Mouse (Mus musculus): ENCODE results near the gene Cacna1e.

Gene Cacna1e

GRCm38 (mm10) chr1:154712747-154713146, 171.6 kb downstream of the Cacna1e start:
- H3K36me3 ChIP-seq (ENCODE audit: insufficient read depth, low read length): no peaks in the 10 kb centered on the region
- no peak for TF ChIP-seq POU5F1 (IDR thresholded peaks at IDR 0.05; ENCODE audit: borderline replicate concordance, low read length)
- no peak for TF ChIP-seq CTCF (conservative IDR thresholded peaks at IDR 0.05; ENCODE audit: low read length)
- TF ChIP-seq NANOG (IDR thresholded peaks at IDR 0.05; ENCODE audit: borderline replicate concordance, low read length): no peak
- H3K4me3 ChIP-seq (replicated peaks; ENCODE audit: low read length): no peak overlapping the region
- H3K4me1 ChIP-seq (replicated peaks; ENCODE audit: low read depth, low read length): no peaks in the 10 kb centered on the region
- no peaks in the 10 kb centered on the region for H3K9me3 ChIP-seq (ENCODE audit: low read length)
- H3K27me3 ChIP-seq (ENCODE audit: insufficient read depth, low read length): no peaks in the 10 kb centered on the region

- Histone ChIP-seq H3K27me3 (ENCODE audit: insufficient read depth, low read length) (no peaks in the 10 kb centered on the region), H3K36me3 (ENCODE audit: insufficient read depth, low read length) (no peaks in the 10 kb centered on the region), H3K4me3 (replicated peaks; ENCODE audit: low read length) (no peak overlapping the region), H3K4me1 (replicated peaks; ENCODE audit: low read depth, low read length) (no peaks in the 10 kb centered on the region), H3K9me3 (ENCODE audit: low read length) (no peaks in the 10 kb centered on the region)
- TF ChIP-seq CTCF (conservative IDR thresholded peaks at IDR 0.05; ENCODE audit: low read length): no peak
- TF ChIP-seq POU5F1 (IDR thresholded peaks at IDR 0.05; ENCODE audit: borderline replicate concordance, low read length): no peak
- no peak for TF ChIP-seq NANOG (IDR thresholded peaks at IDR 0.05; ENCODE audit: borderline replicate concordance, low read length)
These were observed 176.6 kb downstream of the Cacna1e start for GRCm38 (mm10) chr1:154707584-154708290.

GRCm38 (mm10) chr1:154706974-154707373, 177.3 kb downstream of the Cacna1e start:
- Histone ChIP-seq H3K27me3 (ENCODE audit: insufficient read depth, low read length) (no peaks in the 10 kb centered on the region), H3K36me3 (ENCODE audit: insufficient read depth, low read length) (no peaks in the 10 kb centered on the region), H3K4me3 (replicated peaks; ENCODE audit: low read length) (no peak overlapping the region), H3K4me1 (replicated peaks; ENCODE audit: low read depth, low read length) (no peaks in the 10 kb centered on the region), H3K9me3 (ENCODE audit: low read length) (no peaks in the 10 kb centered on the region)
- no peak for TF ChIP-seq CTCF (conservative IDR thresholded peaks at IDR 0.05; ENCODE audit: low read length)
- TF ChIP-seq POU5F1 (IDR thresholded peaks at IDR 0.05; ENCODE audit: borderline replicate concordance, low read length): no peak
- no peak for TF ChIP-seq NANOG (IDR thresholded peaks at IDR 0.05; ENCODE audit: borderline replicate concordance, low read length)

GRCm38 (mm10) chr1:154705882-154706565, 178.3 kb downstream of the Cacna1e start:
- Histone ChIP-seq H3K4me3 (replicated peaks; ENCODE audit: low read length) (no peak overlapping the region), H3K4me1 (replicated peaks; ENCODE audit: low read depth, low read length) (no peaks in the 10 kb centered on the region), H3K27me3 (ENCODE audit: insufficient read depth, low read length) (no peaks in the 10 kb centered on the region), H3K9me3 (ENCODE audit: low read length) (no peaks in the 10 kb centered on the region), H3K36me3 (ENCODE audit: insufficient read depth, low read length) (no peaks in the 10 kb centered on the region)
- TF ChIP-seq CTCF (conservative IDR thresholded peaks at IDR 0.05; ENCODE audit: low read length) (no peak), NANOG (IDR thresholded peaks at IDR 0.05; ENCODE audit: borderline replicate concordance, low read length) (no peak), POU5F1 (IDR thresholded peaks at IDR 0.05; ENCODE audit: borderline replicate concordance, low read length) (no peak)

- H3K4me1 ChIP-seq (replicated peaks; ENCODE audit: low read depth, low read length): no peaks in the 10 kb centered on the region
- TF ChIP-seq POU5F1 (IDR thresholded peaks at IDR 0.05; ENCODE audit: borderline replicate concordance, low read length) (no peak), NANOG (IDR thresholded peaks at IDR 0.05; ENCODE audit: borderline replicate concordance, low read length) (no peak), CTCF (conservative IDR thresholded peaks at IDR 0.05; ENCODE audit: low read length) (no peak)
- no peaks in the 10 kb centered on the region for H3K9me3 ChIP-seq (ENCODE audit: low read length)
- H3K4me3 ChIP-seq (replicated peaks; ENCODE audit: low read length): no peak overlapping the region
- no peaks in the 10 kb centered on the region for H3K36me3 ChIP-seq (ENCODE audit: insufficient read depth, low read length)
- no peaks in the 10 kb centered on the region for H3K27me3 ChIP-seq (ENCODE audit: insufficient read depth, low read length)
These were observed 179.6 kb downstream of the Cacna1e start for GRCm38 (mm10) chr1:154704558-154705185.

GRCm38 (mm10) chr1:154702623-154703022, 181.7 kb downstream of the Cacna1e start:
- Histone ChIP-seq H3K27me3 (ENCODE audit: insufficient read depth, low read length) (no peaks in the 10 kb centered on the region), H3K4me1 (replicated peaks; ENCODE audit: low read depth, low read length) (no peaks in the 10 kb centered on the region), H3K9me3 (ENCODE audit: low read length) (no peaks in the 10 kb centered on the region), H3K36me3 (ENCODE audit: insufficient read depth, low read length) (no peaks in the 10 kb centered on the region), H3K4me3 (replicated peaks; ENCODE audit: low read length) (no peak overlapping the region)
- TF ChIP-seq CTCF (conservative IDR thresholded peaks at IDR 0.05; ENCODE audit: low read length) (no peak), POU5F1 (IDR thresholded peaks at IDR 0.05; ENCODE audit: borderline replicate concordance, low read length) (no peak), NANOG (IDR thresholded peaks at IDR 0.05; ENCODE audit: borderline replicate concordance, low read length) (no peak)

GRCm38 (mm10) chr1:154688876-154689665, 195.2 kb downstream of the Cacna1e start:
- no peaks in the 10 kb centered on the region for H3K4me1 ChIP-seq (replicated peaks; ENCODE audit: low read depth, low read length)
- H3K27me3 ChIP-seq (ENCODE audit: insufficient read depth, low read length): no peaks in the 10 kb centered on the region
- H3K36me3 ChIP-seq (ENCODE audit: insufficient read depth, low read length): no peaks in the 10 kb centered on the region
- TF ChIP-seq NANOG (IDR thresholded peaks at IDR 0.05; ENCODE audit: borderline replicate concordance, low read length): no peak
- TF ChIP-seq POU5F1 (IDR thresholded peaks at IDR 0.05; ENCODE audit: borderline replicate concordance, low read length): no peak
- no peaks in the 10 kb centered on the region for H3K9me3 ChIP-seq (ENCODE audit: low read length)
- H3K4me3 ChIP-seq (replicated peaks; ENCODE audit: low read length): no peak overlapping the region

- no peaks in the 10 kb centered on the region for H3K4me1 ChIP-seq (replicated peaks; ENCODE audit: low read depth, low read length)
- H3K36me3 ChIP-seq (ENCODE audit: insufficient read depth, low read length): no peaks in the 10 kb centered on the region
- H3K9me3 ChIP-seq (ENCODE audit: low read length): no peaks in the 10 kb centered on the region
- no peak for TF ChIP-seq POU5F1 (IDR thresholded peaks at IDR 0.05; ENCODE audit: borderline replicate concordance, low read length)
- no peak for TF ChIP-seq NANOG (IDR thresholded peaks at IDR 0.05; ENCODE audit: borderline replicate concordance, low read length)
- no peak for TF ChIP-seq CTCF (conservative IDR thresholded peaks at IDR 0.05; ENCODE audit: low read length)
- H3K27me3 ChIP-seq (ENCODE audit: insufficient read depth, low read length): no peaks in the 10 kb centered on the region
- no peak overlapping the region for H3K4me3 ChIP-seq (replicated peaks; ENCODE audit: low read length)
These were observed 197.4 kb downstream of the Cacna1e start for GRCm38 (mm10) chr1:154686861-154687260.
